Mouse (Mus musculus): ENCODE results near the gene Gpr152. TPM values are rescaled to one million over a fixed set of nuclear protein-coding genes. Genes with fewer than 3 reads are reported as not detected.

Gpr152 gene
- polyA plus RNA-seq, 1 experiment = 0.05 TPM

GRCm38 (mm10) chr19:4147782-4148490, 8.3 kb downstream of the Gpr152 start:
- H3K4me3 ChIP-seq (replicated peaks; ENCODE audit: extremely low read depth, low read depth, low read length) = no peak overlapping the region
- H3K4me1 ChIP-seq (ENCODE audit: control insufficient read depth, insufficient read depth, low read length) = peaks cover 10% of the 10 kb centered on the region
- 41% methylated on average over 9 of the region's 9 CpGs for WGBS
- TF ChIP-seq POLR2A (IDR thresholded peaks at IDR 0.05; ENCODE audit: borderline replicate concordance, extremely low read depth, low read depth, low read length) = no peak
- TF ChIP-seq CTCF (IDR thresholded peaks at IDR 0.05; ENCODE audit: insufficient read depth, low read length) = no peak
- DNase-seq = no peak

GRCm38 (mm10) chr19:4148491-4148806, 8.9 kb downstream of the Gpr152 start, which contains the start of gene Coro1b:
Gene Coro1b, plus strand, starts transcription at chr19:4148619.
- TF ChIP-seq POLR2A (IDR thresholded peaks at IDR 0.05; ENCODE audit: borderline replicate concordance, extremely low read depth, low read depth, low read length) (peak; percentile 84), CTCF (IDR thresholded peaks at IDR 0.05; ENCODE audit: insufficient read depth, low read length) (no peak)
- peak; percentile 99 for DNase-seq
- Histone ChIP-seq H3K4me3 (replicated peaks; ENCODE audit: extremely low read depth, low read depth, low read length) (peak within 1 kb of the TSS; percentile 76), H3K4me1 (ENCODE audit: control insufficient read depth, insufficient read depth, low read length) (peaks cover 10% of the 10 kb centered on the region)
- WGBS = under 1% methylated on average over 31 of the region's 33 CpGs

DNA sequence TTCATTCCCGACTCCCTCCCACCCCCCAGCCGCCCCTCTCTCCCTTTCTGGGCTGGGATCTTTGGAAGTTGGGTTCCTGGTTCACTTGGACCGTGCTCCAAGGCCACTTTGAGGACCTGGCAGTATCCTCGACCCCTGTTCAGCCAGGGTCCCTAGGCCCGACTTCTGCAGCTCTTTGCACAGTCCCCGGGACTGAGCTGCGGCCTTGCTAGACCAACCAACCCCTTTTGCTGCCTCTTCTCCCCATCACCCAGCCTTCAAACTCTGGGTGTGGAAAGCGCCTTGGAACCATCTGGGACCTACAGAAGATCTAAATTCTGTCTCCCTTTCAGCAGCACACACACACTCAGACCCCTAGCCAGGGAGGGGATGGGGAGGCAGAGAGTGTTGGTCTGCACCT, 9.2 kb downstream of the Gpr152 start:
- no peak for DNase-seq
- TF ChIP-seq POLR2A (IDR thresholded peaks at IDR 0.05; ENCODE audit: borderline replicate concordance, extremely low read depth, low read depth, low read length) = no peak
- TF ChIP-seq CTCF (IDR thresholded peaks at IDR 0.05; ENCODE audit: insufficient read depth, low read length) = no peak
- H3K4me3 ChIP-seq (replicated peaks; ENCODE audit: extremely low read depth, low read depth, low read length) = peak overlapping the region; percentile 76
- H3K4me1 ChIP-seq (ENCODE audit: control insufficient read depth, insufficient read depth, low read length) = peaks cover 10% of the 10 kb centered on the region
- WGBS = 2% methylated on average over 8 of the region's 8 CpGs

DNA sequence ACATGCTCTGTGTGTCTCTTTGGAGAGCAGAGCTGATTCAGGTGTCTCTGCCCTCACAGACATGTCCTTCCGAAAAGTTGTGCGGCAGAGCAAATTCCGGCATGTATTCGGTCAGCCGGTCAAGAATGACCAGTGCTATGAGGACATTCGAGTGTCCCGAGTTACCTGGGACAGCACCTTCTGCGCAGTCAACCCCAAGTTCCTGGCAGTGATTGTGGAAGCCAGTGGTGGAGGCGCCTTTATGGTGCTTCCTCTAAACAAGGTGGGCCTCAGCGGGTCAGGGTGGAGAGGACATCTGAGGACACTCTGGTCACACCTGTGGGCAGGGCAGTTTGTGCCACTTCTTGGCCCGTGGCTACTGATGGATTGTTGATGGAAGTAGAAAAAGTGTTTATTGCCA, 9.7 kb downstream of the Gpr152 start:
- TF ChIP-seq CTCF (IDR thresholded peaks at IDR 0.05; ENCODE audit: insufficient read depth, low read length) (no peak), POLR2A (IDR thresholded peaks at IDR 0.05; ENCODE audit: borderline replicate concordance, extremely low read depth, low read depth, low read length) (no peak)
- H3K4me3 ChIP-seq (replicated peaks; ENCODE audit: extremely low read depth, low read depth, low read length) = peak overlapping the region; percentile 76
- WGBS = 65% methylated on average over 11 of the region's 11 CpGs
- DNase-seq = no peak
- peaks cover 10% of the 10 kb centered on the region for H3K4me1 ChIP-seq (ENCODE audit: control insufficient read depth, insufficient read depth, low read length)

DNA sequence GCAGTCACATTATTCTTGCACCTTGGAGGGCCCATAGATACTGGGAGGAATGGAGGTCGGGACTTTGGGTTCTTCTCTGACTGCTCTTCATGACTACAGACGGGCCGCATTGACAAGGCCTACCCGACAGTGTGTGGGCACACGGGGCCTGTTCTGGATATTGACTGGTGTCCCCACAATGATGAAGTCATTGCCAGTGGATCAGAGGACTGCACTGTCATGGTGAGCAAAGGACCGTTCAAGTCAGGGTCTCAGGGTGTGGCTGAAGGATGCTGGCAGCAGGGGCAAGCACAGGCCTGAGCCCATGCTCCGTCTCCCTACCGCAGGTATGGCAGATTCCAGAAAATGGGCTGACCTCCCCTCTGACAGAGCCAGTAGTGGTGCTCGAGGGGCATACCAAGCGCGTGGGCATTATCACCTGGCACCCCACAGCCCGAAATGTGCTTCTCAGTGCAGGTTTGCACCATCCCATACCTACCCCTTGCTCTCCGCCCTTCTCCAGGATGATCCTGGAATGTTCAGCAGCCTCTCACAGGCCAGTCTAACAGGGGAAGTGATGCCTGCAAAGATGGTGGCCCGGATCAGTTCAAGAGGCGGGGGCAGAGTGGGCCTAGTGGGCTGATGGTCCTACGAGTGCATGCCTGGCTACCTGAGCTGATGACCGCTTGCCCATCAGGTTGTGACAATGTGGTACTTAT, 10.3 kb downstream of the Gpr152 start:
- Histone ChIP-seq H3K4me3 (replicated peaks; ENCODE audit: extremely low read depth, low read depth, low read length) (no peak overlapping the region), H3K4me1 (ENCODE audit: control insufficient read depth, insufficient read depth, low read length) (peaks cover 10% of the 10 kb centered on the region)
- DNase-seq = no peak
- 91% methylated on average over 17 of the region's 17 CpGs for WGBS
- TF ChIP-seq POLR2A (IDR thresholded peaks at IDR 0.05; ENCODE audit: borderline replicate concordance, extremely low read depth, low read depth, low read length) = no peak
- no peak for TF ChIP-seq CTCF (IDR thresholded peaks at IDR 0.05; ENCODE audit: insufficient read depth, low read length)

- no peak overlapping the region for H3K4me3 ChIP-seq (replicated peaks; ENCODE audit: extremely low read depth, low read depth, low read length)
- 85% methylated on average over 22 of the region's 22 CpGs for WGBS
- DNase-seq = no peak
- no peak for TF ChIP-seq POLR2A (IDR thresholded peaks at IDR 0.05; ENCODE audit: borderline replicate concordance, extremely low read depth, low read depth, low read length)
- no peak for TF ChIP-seq CTCF (IDR thresholded peaks at IDR 0.05; ENCODE audit: insufficient read depth, low read length)
- peaks cover 10% of the 10 kb centered on the region for H3K4me1 ChIP-seq (ENCODE audit: control insufficient read depth, insufficient read depth, low read length)
Observed at GRCm38 (mm10) chr19:4150567-4151487, 11.2 kb downstream of the Gpr152 start.

DNA sequence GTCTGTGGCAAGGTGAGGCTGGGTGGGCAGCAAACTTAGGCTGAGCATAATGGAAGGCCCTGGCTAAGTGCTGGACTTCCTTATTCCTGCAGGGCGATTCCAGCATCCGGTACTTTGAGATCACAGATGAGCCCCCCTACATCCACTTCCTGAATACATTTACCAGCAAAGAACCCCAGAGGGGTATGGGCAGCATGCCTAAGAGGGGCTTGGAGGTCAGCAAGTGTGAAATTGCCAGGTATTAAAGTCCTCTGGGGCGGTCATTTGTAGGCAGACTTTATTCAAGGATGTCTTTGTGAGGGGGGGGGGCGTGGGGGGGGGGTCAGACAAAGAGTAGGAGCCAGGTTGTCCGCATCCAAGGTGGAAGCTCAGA, 11.9 kb downstream of the Gpr152 start:
- no peak for TF ChIP-seq POLR2A (IDR thresholded peaks at IDR 0.05; ENCODE audit: borderline replicate concordance, extremely low read depth, low read depth, low read length)
- no peak for TF ChIP-seq CTCF (IDR thresholded peaks at IDR 0.05; ENCODE audit: insufficient read depth, low read length)

DNA sequence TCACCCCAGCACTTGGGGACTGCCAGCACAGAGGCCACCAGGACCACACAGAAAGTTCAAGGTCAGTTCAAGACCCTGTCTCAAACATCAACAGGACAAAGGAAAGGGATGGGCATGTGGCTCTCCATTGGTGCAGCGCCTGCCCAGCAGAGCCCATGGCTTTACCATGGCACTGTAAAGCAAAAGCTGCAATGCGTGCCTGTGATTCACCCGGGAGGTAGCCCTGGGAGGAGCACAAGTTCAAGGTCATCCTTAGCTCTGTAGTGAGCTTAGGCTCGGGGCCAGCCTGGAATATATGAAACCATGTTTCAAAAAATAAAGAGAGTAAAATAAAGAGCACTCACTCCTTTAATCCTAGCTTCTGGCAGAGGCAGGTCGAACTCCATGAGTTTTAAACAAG, 12.3 kb downstream of the Gpr152 start:
- TF ChIP-seq CTCF (IDR thresholded peaks at IDR 0.05; ENCODE audit: insufficient read depth, low read length) (no peak), POLR2A (IDR thresholded peaks at IDR 0.05; ENCODE audit: borderline replicate concordance, extremely low read depth, low read depth, low read length) (no peak)
- DNase-seq = no peak
- WGBS = 82% methylated on average over 5 of the region's 5 CpGs
- H3K4me1 ChIP-seq (ENCODE audit: control insufficient read depth, insufficient read depth, low read length) = peaks cover 10% of the 10 kb centered on the region
- no peak overlapping the region for H3K4me3 ChIP-seq (replicated peaks; ENCODE audit: extremely low read depth, low read depth, low read length)

More for the DNA sequence above, 11.9 kb downstream of the Gpr152 start:
- Histone ChIP-seq H3K4me3 (replicated peaks; ENCODE audit: extremely low read depth, low read depth, low read length) (no peak overlapping the region), H3K4me1 (ENCODE audit: control insufficient read depth, insufficient read depth, low read length) (peaks cover 10% of the 10 kb centered on the region)
- WGBS = 72% methylated on average over 5 of the region's 5 CpGs
- DNase-seq = no peak
